Mouse (Mus musculus) urinary bladder, adult 18-20 months (tissue): ENCODE measurements around the gene D130040H23Rik.
"Not testable (repeated sequence)": the region's sequence is repeated elsewhere in the genome, so short reads cannot be mapped to it uniquely, and the experiment has no call there.

Source experiments
- DNase-seq, 2 experiments: peaks; one replicate each; pipeline ENCODE4 v3.0.0; 2022; ENCODE audit warnings: low spot score in 2 of 2, mixed read lengths in 2 of 2

Gene D130040H23Rik

GRCm38 (mm10) chr8:69270386-69271202 lies at the start of gene D130040H23Rik:
TSS of gene D130040H23Rik (plus strand) at chr8:69271080.
- peak; percentile 38 to 40 for DNase-seq

- DNase-seq = no peak
These were observed 28.3 kb upstream of the D130040H23Rik start for GRCm38 (mm10) chr8:69242541-69242940.

DNA sequence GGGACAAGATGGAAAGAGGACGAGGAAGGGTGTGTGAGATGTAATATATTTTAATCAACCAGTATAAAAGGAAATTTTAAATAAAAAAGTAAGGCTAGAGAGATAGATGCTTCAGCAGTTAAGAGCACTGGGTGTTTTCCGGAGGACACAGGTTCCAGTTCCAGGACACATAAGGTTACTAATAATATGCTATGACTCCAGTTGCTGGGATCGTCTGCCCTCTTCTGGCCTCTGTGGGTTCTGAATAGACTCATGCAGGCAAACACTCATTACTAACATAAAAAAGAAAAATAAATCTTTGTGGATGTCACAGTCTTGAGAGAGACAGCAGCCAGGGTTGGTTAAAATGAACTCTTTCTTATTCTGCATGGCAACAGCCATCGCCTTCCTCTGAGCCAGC lies 2.4 kb upstream of the D130040H23Rik start:
- DNase-seq = no peak

DNA sequence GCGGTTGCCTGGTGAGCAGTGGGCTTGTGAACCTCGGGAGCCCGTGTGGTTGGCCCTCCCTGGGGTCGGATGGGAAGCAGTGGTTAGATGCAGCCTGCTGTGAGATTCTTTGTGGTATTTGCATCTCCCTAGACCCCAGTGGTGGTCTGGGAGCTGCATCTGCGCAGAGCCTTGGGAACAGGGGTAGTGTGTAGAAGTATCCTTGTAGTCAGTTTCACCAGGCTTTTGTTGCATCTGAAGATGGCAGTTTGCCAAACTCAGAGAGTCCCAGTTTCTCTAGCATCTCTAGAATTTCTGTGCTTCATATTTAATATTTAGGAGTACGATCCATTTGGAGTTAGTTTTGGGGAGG lies 299 bp downstream of the D130040H23Rik start:
- no peak for DNase-seq

DNA sequence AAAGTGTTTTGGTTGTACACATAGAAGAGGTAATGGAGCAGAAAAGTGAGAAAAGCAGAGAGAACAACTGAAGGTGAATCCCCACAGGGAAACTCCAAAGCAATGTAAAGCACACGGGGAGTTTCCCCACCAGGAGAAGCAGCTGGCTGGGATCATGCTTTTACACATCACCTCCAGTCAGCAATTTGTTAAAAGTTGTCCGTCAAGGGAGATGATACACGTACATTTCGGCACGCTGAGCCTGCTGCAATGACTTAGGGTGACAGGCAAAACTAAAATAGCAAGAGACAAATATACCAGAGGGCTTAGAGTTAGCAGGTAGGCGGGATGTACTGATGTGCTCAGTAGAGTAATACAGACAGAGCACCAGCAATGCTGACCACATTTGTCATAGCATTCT lies 1.6 kb downstream of the D130040H23Rik start:
- DNase-seq = no peak

DNA sequence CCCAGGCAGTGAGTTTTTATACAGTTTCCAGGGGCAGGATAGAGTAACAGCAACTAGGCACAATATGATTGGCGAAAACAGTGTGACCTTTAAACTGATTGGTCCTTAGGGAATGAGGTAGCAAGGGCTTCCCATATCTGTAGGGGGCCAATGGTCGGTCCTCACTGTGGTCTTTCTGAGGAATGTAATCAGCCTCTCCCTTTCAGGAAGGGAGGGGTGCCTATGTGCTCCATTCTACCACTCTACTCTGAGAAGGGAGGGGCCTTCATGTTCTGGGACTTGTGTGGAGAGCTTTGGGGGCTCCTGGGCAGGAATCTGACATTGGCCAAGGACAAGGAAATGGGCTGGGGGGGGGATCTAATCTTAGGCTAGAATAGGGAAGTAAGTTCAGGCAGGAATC lies 53.9 kb downstream of the D130040H23Rik start:
- no peak for DNase-seq

DNA sequence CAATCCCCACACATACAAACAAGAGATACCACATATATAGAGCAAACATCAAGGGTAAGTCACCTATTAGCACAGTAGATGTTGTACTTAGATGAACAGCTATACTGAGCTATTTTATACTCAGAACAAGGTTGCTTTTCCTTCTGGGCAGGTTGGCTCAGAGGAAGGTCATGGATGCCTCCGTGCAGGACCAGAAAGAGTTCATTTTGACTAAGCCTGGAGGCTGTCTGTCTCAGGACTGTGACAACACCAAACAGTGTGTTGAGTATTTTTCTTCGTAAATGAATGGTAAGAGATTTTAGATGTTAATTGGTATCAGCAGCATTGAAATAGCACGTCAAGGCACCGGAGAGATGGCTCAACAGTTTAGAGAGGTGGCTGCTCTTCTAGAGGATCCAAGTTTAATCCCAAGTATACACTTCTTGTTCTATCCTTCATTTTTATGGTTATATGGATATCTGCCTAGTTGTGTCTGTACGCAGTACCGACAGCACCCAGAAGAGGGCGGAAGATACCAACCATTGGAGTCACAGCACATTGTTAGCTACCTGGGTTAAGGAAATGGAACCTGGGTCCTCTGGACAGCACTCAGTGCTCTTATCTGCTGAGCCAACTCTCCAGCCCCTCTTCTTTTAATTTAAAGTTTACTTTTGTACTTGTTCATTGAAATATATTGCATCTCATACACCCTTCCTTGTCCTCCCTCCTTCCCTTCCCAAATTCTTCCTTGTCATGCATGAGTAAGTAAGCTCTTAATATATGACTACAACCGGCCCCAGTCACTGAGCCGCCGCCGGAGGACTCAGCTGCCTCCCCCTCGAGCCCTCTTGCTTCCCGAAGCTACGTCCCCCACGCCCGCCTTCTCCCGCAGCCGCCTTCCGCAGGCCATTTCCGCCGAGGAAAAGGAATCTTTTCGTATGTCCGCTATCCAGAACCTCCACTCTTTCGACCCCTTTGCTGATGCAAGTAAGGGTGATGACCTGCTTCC lies 57.7 kb downstream of the D130040H23Rik start:
- peak; percentile 55 to 87 for DNase-seq

GRCm38 (mm10) chr8:69329289-69329688 lies 58.4 kb downstream of the D130040H23Rik start:
- DNase-seq = not testable (repeated sequence)
